Mouse (Mus musculus) embryo, embryonic 10.5 days (tissue): ENCODE data around the gene Kcna5.

Experiments used
- DNase-seq: peaks from one replicate; pipeline ENCODE4 v3.0.0-alpha.2; 2015; ENCODE audit warnings: low spot score

Kcna5 gene

DNA sequence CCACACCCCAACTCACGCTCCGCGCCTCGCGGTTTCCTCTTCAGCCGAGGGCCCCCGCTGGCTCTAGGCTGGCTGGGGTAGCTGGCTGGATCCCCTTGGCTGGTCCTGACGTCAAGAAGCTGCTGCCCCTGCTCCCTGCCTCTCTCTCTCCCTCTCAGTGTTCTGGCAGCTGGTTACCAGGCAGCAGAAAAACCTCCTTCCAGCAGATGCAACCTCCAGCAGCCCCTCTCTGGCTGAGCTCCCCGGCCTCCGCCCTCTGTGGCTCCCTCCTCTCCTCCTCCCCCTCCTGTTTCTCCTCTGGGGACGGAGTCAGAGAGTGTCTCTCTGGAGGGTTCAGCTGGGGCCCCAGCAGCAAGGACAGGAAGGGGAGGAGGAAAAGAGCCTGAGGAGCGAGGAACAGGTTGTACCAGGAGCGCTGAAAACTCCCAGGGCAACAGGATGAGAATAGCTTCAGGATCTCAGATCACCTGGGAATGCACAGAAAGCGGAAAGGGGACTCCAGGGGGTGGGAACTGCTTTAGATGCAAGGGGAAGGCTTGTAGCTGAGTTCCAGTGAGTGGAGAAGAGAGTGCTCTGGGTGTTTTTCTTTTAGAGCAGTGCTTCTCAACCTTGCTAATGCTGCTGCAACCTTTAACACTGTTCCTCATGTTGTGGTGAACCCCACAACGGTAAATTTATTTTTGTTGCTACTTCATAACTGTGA, at the start of gene Kcna5:
Gene Kcna5 (minus strand): TSS at position 205 of the 703 bp plus-strand sequence.
- peak; percentile 67 for DNase-seq

DNA sequence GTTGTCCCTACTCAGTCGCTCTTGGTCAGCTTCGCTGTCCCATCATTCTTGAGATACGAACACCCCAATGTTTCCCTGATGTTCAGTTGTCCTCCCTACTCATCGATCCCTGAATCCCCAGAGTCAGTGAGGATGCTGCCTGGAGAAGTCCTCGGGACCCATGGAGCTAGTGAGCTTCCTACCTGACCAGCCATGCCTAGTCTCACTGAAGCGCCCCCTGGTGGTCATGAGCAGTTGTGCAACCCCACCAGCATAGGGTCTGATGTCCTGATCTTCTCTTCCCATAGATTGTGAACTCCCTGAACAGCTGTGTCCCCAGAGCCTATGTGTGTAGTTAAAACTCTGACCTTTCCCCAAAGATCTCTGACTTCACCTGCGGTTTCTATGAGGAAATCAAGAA, 47.9 kb upstream of the Kcna5 start:
- DNase-seq: peak; percentile 44

DNA sequence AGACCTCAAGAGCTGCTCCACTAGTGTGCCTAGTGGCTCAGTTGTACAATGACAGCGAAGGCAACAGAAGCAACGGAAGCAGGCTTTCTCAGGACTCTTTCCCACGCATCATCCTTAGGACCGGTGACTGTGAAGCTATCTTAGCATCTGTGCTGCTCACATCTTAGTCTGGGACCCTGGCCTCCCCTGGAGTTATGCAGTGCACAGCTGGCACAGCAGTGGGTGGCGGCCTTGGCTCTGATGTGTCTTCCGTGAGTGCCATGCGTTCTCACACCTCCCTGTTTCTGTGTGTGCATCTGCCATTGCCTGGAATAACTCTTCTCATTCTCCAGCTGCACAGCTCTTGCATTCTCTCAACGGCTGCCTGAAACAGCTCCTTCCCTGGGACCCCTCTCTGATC, 46.4 kb upstream of the Kcna5 start:
- no peak for DNase-seq

DNA sequence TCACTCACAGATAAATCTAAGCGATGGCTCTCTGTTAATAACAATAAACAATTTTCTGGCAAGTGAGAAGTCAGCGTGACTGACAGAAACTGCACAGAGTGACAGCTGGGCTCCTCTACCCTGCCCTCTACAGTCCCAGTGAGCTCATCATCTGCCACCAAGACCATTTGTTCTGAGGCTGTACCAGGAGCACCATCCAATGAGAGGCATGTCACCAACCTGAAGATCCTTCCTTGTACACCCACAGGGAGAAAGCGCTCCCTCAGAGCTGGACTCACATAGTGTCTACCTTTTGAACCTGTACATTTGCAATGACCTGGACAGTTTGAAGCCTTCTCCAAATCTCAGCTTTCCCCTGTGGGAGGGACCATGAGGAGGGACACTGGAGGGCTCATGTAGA, 45.4 kb upstream of the Kcna5 start:
- DNase-seq: no peak

DNA sequence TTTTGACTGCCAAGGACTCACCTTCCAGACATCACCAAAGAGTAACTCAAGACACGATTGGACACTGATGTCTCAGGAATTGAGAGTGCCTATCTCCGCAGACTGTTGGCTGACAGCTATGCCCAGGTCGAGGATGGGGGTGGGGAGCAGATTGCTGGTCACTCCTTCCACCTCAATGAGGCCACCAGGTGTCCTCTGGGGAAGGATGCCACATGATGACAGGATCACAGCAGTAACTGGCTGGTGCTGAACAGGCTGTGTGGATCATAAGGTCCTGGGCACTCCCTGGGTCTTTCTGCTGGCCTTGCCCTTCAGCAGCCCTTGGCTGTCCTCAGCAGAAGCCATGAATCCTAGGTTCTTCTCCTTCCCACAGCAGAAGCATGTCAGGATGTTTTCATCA, 42.2 kb upstream of the Kcna5 start:
- no peak for DNase-seq

DNA sequence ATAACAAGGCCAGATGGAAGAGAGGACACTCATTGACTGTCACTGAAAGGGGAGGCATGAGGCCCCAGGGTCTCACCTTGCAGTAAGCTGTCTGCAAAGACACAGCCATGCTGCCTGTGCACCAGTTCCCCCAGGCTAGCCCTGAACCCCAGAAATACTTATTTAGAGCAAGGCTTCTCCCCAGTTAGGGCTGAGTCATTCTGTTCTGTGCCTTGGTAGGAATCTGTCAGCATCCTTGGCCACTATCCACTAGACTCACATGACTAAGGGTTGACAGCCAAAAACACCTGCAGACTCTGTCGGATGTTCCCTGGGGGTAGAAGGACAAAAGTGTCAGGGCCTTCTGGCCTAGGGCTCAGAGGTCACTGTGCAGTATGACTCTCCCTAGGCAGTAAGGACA, 41.4 kb upstream of the Kcna5 start:
- no peak for DNase-seq

DNA sequence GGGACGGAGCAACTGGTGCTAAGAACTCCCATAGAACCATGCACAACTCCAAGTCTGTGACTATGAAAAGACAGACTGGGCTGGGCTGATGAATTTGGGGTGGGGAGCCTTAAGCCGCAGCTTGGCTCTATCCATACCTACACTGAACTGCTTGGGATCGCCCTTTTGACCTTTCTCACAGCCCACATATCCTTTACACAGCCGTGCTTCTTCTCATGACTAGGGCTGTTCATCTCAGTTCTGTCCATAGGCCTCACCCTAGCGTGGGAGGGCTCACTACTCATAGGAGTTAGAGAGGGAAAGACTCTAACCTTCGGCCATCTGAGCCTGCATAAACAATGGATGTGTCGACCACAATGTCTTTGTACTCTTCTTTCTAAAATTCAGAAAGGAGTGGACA, 39.6 kb upstream of the Kcna5 start:
- DNase-seq: no peak

DNA sequence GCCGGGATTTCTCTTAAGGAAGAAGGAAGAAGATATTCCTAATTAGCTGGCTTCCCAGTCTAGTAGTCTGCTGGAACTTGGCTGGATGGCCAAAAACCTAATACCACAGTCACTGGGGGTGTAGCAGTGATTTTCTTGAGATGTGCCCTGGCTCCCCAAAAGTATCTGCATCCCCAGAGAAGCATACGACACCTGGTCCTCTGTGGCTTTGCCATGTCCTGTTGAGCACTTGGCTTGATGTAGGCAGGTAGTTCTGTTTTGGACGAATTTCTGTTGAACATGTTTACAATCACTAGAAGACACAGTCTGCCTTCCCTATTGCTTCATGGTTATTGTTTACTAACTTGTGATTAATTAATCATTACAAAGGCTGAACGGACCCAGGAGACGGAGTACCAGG, 37.8 kb upstream of the Kcna5 start:
- no peak for DNase-seq

DNA sequence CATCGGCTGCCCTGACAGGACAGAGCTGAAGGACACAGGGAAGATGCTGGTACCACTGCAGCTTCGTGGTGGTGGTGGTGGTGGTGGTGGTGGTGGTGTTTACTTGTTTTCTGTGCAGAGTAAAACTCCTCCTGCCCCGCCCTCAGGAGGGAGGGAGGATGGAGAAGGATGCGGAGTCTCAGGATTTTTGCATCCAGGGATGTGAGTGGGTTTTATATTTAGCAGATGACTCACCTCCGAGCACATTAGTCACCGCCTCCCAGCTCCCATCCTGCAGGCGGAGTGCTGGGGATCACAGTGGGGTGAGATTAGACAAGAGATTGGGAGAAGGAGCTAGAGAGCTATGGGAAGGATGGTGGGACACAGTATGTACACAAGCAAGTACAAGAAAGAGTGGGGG, 34.6 kb upstream of the Kcna5 start:
- no peak for DNase-seq

DNA sequence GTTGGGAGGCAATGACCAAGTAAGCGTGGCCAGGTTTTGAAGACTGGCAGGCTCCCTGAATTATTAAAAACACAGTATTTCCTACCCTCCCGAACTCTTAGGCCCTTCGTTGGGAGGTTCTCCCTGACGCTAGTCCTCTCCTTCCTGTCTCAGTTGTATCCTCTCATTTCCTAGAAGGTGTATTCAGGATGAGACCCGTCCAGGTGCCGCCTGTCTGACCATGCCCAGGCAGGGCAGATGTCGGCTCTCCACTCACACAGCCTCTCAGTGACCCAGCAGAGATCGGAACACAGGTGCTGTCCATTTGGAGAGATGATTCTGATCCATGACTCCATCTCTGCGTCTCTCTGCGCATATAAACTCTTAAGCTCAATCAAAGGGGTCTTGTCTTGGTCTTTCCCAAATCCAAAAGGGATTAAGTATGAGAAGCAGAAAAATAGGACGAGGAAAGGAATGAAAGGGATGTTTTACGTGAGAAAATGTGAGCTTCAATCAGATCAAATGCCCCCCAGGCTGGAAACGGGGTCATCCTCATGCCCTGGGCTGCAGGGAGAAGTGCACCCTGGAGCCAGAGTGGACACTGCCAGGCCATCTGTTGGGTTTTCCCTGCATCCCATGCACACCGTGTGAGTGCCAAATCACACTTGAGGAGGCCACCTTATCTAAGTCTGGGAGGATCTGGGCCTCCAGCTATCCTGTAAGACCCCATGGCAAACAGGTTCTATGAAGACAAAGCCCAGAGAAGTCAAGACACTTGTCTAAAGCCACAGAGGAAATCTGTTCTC, 33.0 kb upstream of the Kcna5 start:
- DNase-seq: no peak

DNA sequence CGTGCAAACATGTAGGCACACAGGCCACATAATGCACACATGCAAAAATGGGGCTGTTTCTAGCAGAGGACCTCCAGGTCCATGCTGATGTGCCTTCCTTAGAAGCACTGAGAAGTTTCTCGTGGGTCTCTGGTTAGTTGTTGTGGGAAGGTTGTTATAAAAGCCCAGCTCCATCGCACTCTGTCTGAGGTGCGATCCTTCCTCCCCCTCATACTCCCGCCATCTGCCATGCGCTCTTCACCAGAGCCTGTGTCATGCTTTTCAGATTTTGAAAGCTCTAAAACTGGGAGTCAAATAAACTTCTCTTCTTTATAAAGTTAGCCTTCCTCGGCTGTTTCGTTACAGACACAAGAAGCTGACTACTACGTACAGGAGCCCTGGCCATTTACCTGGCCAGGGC, 32.1 kb upstream of the Kcna5 start:
- no peak for DNase-seq

DNA sequence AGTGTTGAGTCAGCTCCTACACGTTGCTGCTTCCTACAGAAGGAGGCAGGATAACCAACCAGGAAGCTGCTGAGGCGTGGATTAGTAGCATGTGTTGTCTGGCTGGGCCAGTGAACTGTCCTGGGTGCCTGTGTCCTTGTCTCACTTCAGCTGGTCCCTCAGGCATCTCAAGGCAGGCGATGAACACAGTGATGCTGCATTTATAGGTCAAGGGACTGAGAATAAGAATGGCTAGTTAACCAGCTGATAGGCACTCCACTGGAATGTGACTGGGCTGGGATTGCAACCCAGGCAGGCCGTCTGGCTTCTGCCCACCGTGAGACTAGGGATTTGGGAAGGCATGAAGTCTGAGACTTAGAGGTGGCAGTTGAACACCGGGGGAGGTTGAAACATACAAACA, 29.2 kb upstream of the Kcna5 start:
- DNase-seq: no peak

DNA sequence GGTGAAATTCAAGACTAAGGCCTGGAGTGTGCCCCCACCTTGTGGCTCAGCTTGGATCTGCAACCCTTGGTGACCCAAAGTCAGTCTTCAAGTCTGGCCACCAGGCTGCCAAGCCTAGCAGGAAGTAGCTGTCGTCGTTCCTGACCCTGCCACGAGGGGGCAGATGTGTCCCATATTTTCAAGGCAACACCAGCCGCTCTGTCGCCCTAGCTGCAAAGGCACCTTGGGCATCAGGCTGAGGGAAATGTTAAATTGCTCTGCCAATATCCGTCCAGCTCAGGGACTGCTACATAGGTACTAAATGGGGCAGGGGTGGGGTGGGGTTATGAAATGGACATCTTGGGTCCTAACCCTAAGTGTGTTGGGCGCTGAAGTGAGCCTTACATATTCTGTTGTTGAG, 28.7 kb upstream of the Kcna5 start:
- peak; percentile 93 for DNase-seq

DNA sequence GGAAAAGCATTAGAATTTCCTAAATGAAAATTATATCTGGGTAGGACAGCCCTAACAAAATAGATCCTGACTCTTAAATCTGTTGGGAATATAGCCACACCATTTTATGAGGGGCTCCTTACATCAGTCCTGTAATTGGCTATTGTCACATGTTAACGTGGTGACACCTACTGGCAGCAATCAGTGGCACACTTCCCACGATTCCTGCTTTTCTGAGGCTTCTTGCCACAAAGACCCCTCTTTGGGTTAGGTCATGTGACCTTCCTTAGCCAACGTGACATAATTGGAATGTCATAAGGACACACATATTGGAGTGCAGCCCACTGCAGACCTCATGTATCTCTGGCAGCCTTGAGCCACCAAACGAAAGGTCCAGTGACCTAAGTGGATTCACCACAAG, 26.5 kb upstream of the Kcna5 start:
- peak; percentile 67 for DNase-seq

DNA sequence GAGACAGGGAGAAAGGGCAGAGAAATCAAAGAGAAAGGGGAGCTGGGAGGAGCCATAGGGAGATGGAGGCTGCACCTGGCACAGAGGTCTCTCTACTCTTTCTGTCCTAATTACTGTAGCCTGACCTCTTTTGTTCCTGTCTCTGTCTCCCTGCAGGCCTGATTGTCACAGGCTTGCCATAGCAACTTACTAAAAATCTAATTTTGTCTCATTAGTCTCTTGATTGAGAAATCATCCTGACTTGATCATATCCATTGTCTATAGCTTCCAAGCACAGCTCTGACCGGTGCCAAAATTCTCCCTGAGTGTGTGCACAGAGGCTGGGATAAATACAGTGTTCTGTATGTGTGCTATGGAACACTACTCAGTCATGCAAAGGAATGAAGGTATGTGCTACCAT, 25.5 kb upstream of the Kcna5 start:
- no peak for DNase-seq

DNA sequence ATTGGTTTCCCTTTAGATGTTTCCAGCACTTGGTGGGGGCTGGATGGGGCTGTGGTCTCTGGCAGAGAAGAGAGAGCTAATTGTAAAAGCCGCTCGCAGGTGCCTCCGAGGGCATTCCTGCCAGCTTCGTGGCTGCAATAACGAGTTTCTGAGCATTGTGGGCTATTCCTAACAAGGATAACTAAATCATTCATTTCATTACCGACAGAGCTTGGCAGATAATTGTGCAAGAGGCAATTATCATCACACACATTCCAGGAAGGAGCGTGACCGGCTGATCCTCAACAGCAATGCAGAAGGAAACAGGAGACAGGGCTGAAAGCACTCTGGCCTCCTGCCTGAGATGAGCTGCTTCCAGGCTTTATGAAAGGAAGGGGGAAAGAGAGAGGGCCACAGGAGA, 24.8 kb upstream of the Kcna5 start:
- peak; percentile 17 for DNase-seq

DNA sequence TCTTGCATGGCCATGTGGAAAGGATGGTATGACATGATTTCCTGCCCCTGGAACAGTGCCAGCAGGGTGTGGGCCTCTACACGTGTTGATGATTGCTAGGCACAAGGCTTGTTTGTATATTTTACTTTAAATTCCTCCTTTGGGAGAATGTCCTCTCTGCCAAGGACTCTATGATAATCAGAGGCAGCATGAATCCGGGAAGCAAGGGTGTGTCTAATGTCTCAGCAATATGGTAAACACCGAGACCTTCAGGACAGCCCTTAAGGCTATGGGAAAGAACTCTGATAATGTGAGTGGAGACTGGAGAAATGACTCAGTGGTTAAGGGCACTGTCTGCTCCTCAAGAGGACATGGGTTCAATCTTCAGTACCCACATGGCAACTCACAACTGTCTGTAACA, 23.1 kb upstream of the Kcna5 start:
- no peak for DNase-seq

DNA sequence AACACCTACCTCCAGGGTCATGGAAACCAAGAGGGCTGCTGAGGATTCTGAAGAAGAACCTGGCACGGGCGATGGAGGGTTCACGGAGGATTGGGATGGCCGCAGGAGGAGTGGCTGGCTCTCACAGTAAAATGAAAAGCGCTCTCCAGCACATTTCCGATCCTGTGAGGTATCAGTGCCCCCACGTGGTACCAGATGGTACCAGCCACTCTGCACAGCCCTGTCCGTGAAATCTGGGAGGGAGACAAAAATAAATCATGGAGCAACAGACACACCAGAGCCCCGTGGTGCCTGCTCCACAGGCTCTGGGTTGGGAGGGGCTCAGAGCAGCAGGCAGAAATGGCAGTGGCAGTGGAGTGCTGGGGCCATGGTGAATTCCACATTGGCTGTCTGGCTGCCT, 18.6 kb upstream of the Kcna5 start:
- DNase-seq: peak; percentile 63

DNA sequence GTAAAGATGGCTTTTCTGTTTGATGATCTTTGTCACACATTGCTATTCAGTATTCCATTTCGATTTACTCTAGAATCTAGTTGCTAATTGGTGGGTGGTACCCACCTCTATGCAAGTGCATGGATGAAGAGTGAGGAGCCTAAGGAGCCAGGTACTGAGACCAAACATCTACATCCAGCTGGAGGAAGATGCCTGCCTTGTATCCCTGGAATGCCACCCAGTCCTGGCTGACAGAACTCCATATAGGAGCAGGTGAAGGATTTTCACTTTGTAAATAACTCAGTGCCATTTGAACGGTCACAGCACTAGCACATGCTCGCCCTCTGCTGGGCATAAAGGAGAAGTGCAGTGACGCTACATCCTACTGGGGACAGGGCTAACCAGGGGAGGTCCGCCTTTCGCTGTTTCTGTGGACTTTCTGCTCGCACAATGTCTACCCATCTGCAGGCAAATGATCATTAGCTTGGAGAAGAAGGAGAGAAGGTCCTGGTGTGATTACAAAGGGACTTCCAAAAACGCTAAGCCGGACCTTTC, 16.7 kb upstream of the Kcna5 start:
- DNase-seq: peak; percentile 86

DNA sequence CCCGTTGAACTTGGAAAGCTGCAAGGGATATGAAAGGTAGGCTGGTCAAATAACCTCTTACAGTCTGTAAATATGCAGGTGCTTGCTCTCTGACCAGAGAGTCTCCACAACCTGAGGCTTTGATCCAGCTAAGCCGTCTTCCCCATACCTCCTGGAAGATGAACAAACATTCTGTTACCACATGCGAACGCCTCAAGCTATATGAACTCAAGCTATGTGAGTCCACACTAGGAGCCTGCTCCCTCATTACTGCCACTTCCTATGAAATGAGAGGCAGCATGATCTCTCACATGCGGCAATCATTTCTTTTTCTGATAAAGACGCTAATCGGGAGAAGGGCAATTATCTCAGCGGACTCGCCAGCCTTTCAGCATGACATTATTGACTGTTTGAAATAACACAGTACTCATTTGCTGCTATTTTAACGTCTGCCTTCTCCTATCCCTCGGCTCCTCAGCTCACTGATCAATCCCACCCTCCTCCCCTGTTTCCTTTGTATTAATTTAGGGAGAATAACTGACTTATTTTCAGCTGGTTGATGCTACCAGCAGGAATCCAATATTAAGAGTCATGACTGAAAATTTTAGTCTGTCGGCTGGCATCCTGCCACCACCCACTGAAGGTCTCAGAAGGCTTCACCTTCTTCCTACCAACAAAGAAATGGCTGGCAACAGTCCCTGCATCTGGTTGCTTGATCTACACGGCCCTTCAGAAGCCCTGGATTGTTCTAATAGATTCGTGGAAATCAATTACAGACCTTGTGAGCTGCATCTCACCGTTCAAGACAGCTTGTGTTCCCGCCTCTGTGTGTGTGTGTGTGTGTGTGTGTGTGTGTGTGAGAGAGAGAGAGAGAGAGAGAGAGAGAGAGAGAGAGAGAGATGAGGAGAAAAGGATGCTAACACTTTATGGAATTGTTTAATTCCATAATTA, 9.2 kb upstream of the Kcna5 start:
- no peak for DNase-seq

DNA sequence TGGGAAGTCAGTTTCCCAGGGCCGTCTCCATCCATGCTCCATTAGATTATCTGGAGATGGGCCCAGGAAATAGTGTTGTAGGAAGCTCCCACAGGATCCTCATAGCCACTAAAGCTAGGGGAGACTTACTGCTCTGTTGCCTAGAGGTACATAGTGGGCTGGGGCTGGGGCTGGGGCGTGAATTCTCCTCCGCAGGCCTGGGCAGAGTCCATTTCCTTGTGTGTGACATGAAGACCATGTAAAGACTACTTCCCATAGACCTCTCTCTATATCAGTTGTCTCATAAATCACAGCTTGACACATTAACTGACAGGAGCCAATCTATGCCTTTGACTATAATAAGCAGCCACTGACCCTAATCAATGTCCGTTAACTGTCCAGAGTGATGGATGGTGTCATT, 7.5 kb upstream of the Kcna5 start:
- DNase-seq: no peak

DNA sequence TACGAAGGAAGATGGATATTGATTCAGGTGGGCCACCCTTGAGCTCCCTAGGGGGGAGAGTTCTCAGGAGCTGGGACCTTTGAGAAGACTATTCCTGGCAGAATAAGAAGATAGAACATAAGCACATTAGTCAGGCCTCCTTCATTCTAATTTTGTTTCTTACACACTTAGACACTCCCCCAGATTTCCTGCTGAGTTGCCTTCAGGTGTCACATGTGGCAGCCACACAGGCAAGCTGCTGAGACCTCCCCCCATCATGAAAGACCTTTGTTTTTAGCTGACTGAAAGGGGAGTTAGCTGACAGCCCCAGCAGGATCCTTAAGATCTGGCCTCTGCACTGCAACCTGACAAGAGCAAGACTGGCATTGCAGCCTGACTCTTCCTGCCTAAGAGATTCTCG, 2.3 kb upstream of the Kcna5 start:
- no peak for DNase-seq

DNA sequence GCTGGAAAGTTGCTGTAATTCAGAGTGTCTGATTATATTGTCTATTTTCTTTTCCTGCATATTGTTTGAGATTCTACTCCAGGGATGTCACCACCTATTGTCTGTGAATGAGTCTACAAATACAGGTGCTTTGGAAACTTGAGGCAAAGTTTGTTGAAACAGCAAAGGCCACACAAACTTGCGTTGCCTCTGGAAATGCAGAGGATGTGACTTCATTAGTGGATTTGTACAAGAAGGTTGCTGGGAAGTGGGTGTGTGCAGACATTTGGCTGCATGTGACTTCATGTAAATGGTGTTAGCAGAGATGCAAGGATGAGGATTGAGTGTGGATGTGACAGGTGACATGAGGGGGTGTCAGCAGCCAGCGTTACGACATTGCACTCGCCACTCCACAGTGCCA, 1.7 kb upstream of the Kcna5 start:
- DNase-seq: no peak
